8 mouse cellular contexts compared by ENCODE assay signal in the genomic region with DNA sequence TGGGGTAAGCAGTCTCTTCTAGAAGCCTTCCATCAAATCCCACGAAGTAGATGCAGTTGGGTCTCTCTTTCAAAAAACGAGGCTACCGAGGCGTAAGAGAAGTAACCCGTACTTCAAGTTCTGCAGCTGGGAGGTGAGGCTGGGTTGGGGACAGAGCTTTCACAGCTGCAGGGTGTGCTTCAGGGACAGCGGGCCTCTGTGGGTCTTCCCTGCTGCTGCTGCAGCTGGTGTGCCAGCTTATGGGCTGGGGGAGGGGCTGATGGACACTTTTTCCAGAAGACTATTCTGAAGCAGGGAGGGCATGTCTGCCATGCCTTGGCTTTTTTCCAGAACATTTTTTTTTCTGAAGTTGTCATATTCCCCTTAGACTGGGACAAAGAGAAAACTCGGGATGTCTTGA. TPM values are rescaled to one million over a fixed set of nuclear protein-coding genes. Genes with fewer than 3 reads are reported as not detected.
DNase-seq lines count a peak whose midpoint lies in the region; ATAC-seq and TF ChIP-seq lines count a peak whose summit lies in the region.

No protein-coding gene starts in this region.

- no peak overlapping the region for H3K27ac ChIP-seq in testis, adult 2 months (ENCODE audit: control insufficient read depth, insufficient read depth, low read depth, low read length)
- 0 out of 2 replicates have a peak overlapping the region, but pooled peaks have one; percentile 17 for H3K27ac ChIP-seq in limb, embryonic 12.5 days
- H3K27ac ChIP-seq in stomach, embryonic 16.5 days (ENCODE audit: low read length), result peak overlapping the region; percentile 25; the same call in 1 of the 2 replicates

- H3K36me3 ChIP-seq in testis, adult 2 months (ENCODE audit: control insufficient read depth, insufficient read depth, low read length), result no peaks in the 10 kb centered on the region
- peaks cover 23% of the 10 kb centered on the region for H3K36me3 ChIP-seq in limb, embryonic 12.5 days
- H3K36me3 ChIP-seq in stomach, embryonic 16.5 days (ENCODE audit: control insufficient read depth, insufficient read depth, low read length), result 0 out of 2 replicates have a peak, but pooled peaks cover 6% of the 10 kb centered on the region

- TF ChIP-seq POLR2A in testis, adult 2 months (IDR thresholded peaks at IDR 0.05; ENCODE audit: control insufficient read depth, low read depth, low read length), result no peak

- no peak for TF ChIP-seq CTCF in testis, adult 2 months (IDR thresholded peaks at IDR 0.05; ENCODE audit: control insufficient read depth, insufficient read depth, insufficient replicate concordance, low read depth, low read length)

- peak overlapping the region; percentile 60; the same call in 1 of the 2 replicates for H3K9ac ChIP-seq in limb, embryonic 12.5 days (replicated peaks)
- peak overlapping the region; percentile 82 for H3K9ac ChIP-seq in stomach, embryonic 16.5 days (ENCODE audit: low read length)

- DNase-seq in cerebellum, adult 11-12 months, result peak; percentile 63
- DNase-seq in cerebellum, postnatal 36 days, result no peak
- DNase-seq in testis, postnatal 10 days (ENCODE audit: low spot score), result no peak
- no peak for DNase-seq in adrenal gland, postnatal 36 days
- no peak for DNase-seq in embryo, embryonic 9.5 days (ENCODE audit: extremely low spot score)

- H3K4me2 ChIP-seq in limb, embryonic 12.5 days, result peak overlapping the region; percentile 67
- H3K4me2 ChIP-seq in stomach, embryonic 16.5 days (ENCODE audit: low read depth, low read length), result peak overlapping the region; percentile 91

- H3K27me3 ChIP-seq in testis, adult 2 months (ENCODE audit: control insufficient read depth, insufficient read depth, low read length), result no peaks in the 10 kb centered on the region
- H3K27me3 ChIP-seq in limb, embryonic 12.5 days, result no peaks in the 10 kb centered on the region
- no peaks in the 10 kb centered on the region for H3K27me3 ChIP-seq in stomach, embryonic 16.5 days (ENCODE audit: control insufficient read depth, insufficient read depth, low read length)

- no peak for ATAC-seq in limb, embryonic 12.5 days (ENCODE audit: insufficient number of reproducible peaks, insufficient read depth, low FRiP score, low TSS enrichment, low read depth)
- no peak for ATAC-seq in stomach, embryonic 16.5 days (ENCODE audit: insufficient read depth, low FRiP score)

- 43% methylated on average over 7 of the region's 7 CpGs for WGBS in limb, embryonic 12.5 days
- 45% methylated on average over 7 of the region's 7 CpGs for WGBS in stomach, embryonic 16.5 days

- H3K9me3 ChIP-seq in limb, embryonic 12.5 days, result no peaks in the 10 kb centered on the region
- no peaks in the 10 kb centered on the region for H3K9me3 ChIP-seq in stomach, embryonic 16.5 days (replicated peaks; ENCODE audit: control insufficient read depth, low read length)

- H3K4me3 ChIP-seq in testis, adult 2 months (ENCODE audit: control insufficient read depth, low read depth, low read length), result peak overlapping the region; percentile 97
- H3K4me3 ChIP-seq in limb, embryonic 12.5 days (replicated peaks), result peak overlapping the region; percentile 83
- peak overlapping the region; percentile 89 for H3K4me3 ChIP-seq in stomach, embryonic 16.5 days (replicated peaks; ENCODE audit: low read length)

- H3K4me1 ChIP-seq in testis, adult 2 months (ENCODE audit: control insufficient read depth, insufficient read depth, low read length), result peaks cover 14% of the 10 kb centered on the region
- peaks cover 28% of the 10 kb centered on the region for H3K4me1 ChIP-seq in limb, embryonic 12.5 days (replicated peaks)
- peaks cover 9% of the 10 kb centered on the region for H3K4me1 ChIP-seq in stomach, embryonic 16.5 days (ENCODE audit: control insufficient read depth, insufficient read depth, low read length)

RNA-seq across cellular contexts. Expression of gene Usp20, which starts 0.9 kb away (rescaled TPM):
- polyA plus RNA-seq in testis, adult 2 months (2012; rRNA removed), result 68.1 and 76.9 TPM in 2 replicates
- 18.5 and 20.6 TPM in 2 replicates for polyA plus RNA-seq in limb, embryonic 12.5 days (2016; fragmentation: Nextera tagmentation; extraction: Ambion mirVana)
- 22.0 and 23.8 TPM in 2 replicates for polyA plus RNA-seq in stomach, embryonic 16.5 days (2015; fragmentation: Nextera tagmentation; extraction: Ambion mirVana)
- 10 to 100 TPM; 23.3 to 30.9 TPM for total RNA-seq in adrenal gland, postnatal 36 days (2021)

RNA-seq across cellular contexts. Expression of gene BC005624, which starts 1.0 kb away (rescaled TPM):
- 19.9 and 23.7 TPM in 2 replicates for polyA plus RNA-seq in testis, adult 2 months (2012; rRNA removed)
- 55.9 and 57.8 TPM in 2 replicates for polyA plus RNA-seq in limb, embryonic 12.5 days (2016; fragmentation: Nextera tagmentation; extraction: Ambion mirVana)
- polyA plus RNA-seq in stomach, embryonic 16.5 days (2015; fragmentation: Nextera tagmentation; extraction: Ambion mirVana), result 54.6 and 56.2 TPM in 2 replicates
- 10 to 100 TPM; 38.9 to 42.8 TPM for total RNA-seq in adrenal gland, postnatal 36 days (2021)

RNA-seq across cellular contexts. Expression of gene Tor1a, which starts 15.3 kb away (rescaled TPM):
- 10.5 and 11.1 TPM in 2 replicates for polyA plus RNA-seq in testis, adult 2 months (2012; rRNA removed)
- polyA plus RNA-seq in limb, embryonic 12.5 days (2016; fragmentation: Nextera tagmentation; extraction: Ambion mirVana), result 84.3 and 88.0 TPM in 2 replicates
- polyA plus RNA-seq in stomach, embryonic 16.5 days (2015; fragmentation: Nextera tagmentation; extraction: Ambion mirVana), result 70.0 and 75.1 TPM in 2 replicates
- total RNA-seq in adrenal gland, postnatal 36 days (2021), result 10 to 100 TPM; 32.5 to 41.6 TPM

RNA-seq across cellular contexts. Expression of gene Tor1b, which starts 30.3 kb away (rescaled TPM):
- 12.9 and 14.0 TPM in 2 replicates for polyA plus RNA-seq in testis, adult 2 months (2012; rRNA removed)
- 30.7 and 32.0 TPM in 2 replicates for polyA plus RNA-seq in limb, embryonic 12.5 days (2016; fragmentation: Nextera tagmentation; extraction: Ambion mirVana)
- polyA plus RNA-seq in stomach, embryonic 16.5 days (2015; fragmentation: Nextera tagmentation; extraction: Ambion mirVana), result 33.6 and 34.8 TPM in 2 replicates
- 10 to 100 TPM; 53.0 to 53.3 TPM for total RNA-seq in adrenal gland, postnatal 36 days (2021)

RNA-seq across cellular contexts. Expression of gene Ptges, which starts 53.4 kb away (rescaled TPM):
- 3.9 and 15.6 TPM in 2 replicates for polyA plus RNA-seq in testis, adult 2 months (2012; rRNA removed)
- polyA plus RNA-seq in limb, embryonic 12.5 days (2016; fragmentation: Nextera tagmentation; extraction: Ambion mirVana), result 11.5 and 12.8 TPM in 2 replicates
- polyA plus RNA-seq in stomach, embryonic 16.5 days (2015; fragmentation: Nextera tagmentation; extraction: Ambion mirVana), result 10.3 and 13.0 TPM in 2 replicates
- total RNA-seq in adrenal gland, postnatal 36 days (2021), result 10 to 100 TPM; 22.4 to 34.9 TPM
